Mouse (Mus musculus) liver, embryonic 11.5 days (tissue): ENCODE measurements around the gene Surf4. TPM values are rescaled to one million over a fixed set of nuclear protein-coding genes. Genes with fewer than 3 reads are reported as not detected.
"Not testable (repeated sequence)": the region's sequence is repeated elsewhere in the genome, so short reads cannot be mapped to it uniquely, and the experiment has no call there.

ENCODE experiments used
- ATAC-seq: fragments of 200-750 bp; cut with Nextera tagmentation; replicated peaks from 2 replicates; pipeline ENCODE4 v1.8.0; 2017; ENCODE audit warnings: moderate number of reproducible peaks, mild to moderate bottlenecking, moderate TSS enrichment, moderate library complexity; ENCODE audit not compliant: low FRiP score
- DNase-seq: peaks from one replicate; pipeline ENCODE4 v3.0.0-alpha.2; 2017; ENCODE audit warnings: low spot score
- H3K27ac ChIP-seq: fragments of 300-500 bp; sonication (generic); 2 replicates; pipeline ENCODE4 v1.5.1; 2014; ENCODE audit warnings: mild to moderate bottlenecking, low read depth, low read length, control low read depth
- H3K27me3 ChIP-seq: fragments of 300-500 bp; sonication (generic); replicated peaks from 2 replicates; pipeline ENCODE4 v1.6.1; 2014; ENCODE audit warnings: low read length, mixed read lengths; ENCODE audit not compliant: control insufficient read depth, insufficient read depth
- H3K36me3 ChIP-seq: fragments of 300-500 bp; sonication (generic); 2 replicates; pipeline ENCODE4 v1.6.1; 2014; ENCODE audit warnings: mild to moderate bottlenecking, low read length, moderate library complexity, mixed read lengths; ENCODE audit not compliant: control insufficient read depth, insufficient read depth
- H3K4me1 ChIP-seq: fragments of 300-500 bp; sonication (generic); replicated peaks from 2 replicates; pipeline ENCODE4 v1.6.1; 2014; ENCODE audit warnings: low read length, mixed read lengths; ENCODE audit not compliant: control insufficient read depth, insufficient read depth
- H3K4me2 ChIP-seq: fragments of 300-500 bp; sonication (generic); 2 replicates; pipeline ENCODE4 v1.6.1; 2014; ENCODE audit warnings: mild to moderate bottlenecking, control low read depth, moderate library complexity
- H3K4me3 ChIP-seq: fragments of 300-500 bp; sonication (generic); 2 replicates; pipeline ENCODE4 v1.5.1; 2014; ENCODE audit warnings: low read depth, low read length, control low read depth
- H3K9ac ChIP-seq: fragments of 300-500 bp; sonication (generic); 2 replicates; pipeline ENCODE4 v1.6.1; 2014; ENCODE audit warnings: low read depth, low read length, control low read depth
- H3K9me3 ChIP-seq: fragments of 300-500 bp; sonication (generic); 2 replicates; pipeline ENCODE4 v1.6.1; 2016; ENCODE audit warnings: low read length, inconsistent platforms, mixed read lengths; ENCODE audit not compliant: control insufficient read depth
- WGBS: fragments of 180-500 bp; shearing (Covaris S2); extraction: QIAGEN DNeasy Blood & Tissue Kit; methylation state at CpG from one replicate; pipeline ENCODE4 v1.1.7; 2014; 5-methylcytosine and 5-hydroxymethylcytosine counted together
- polyA plus RNA-seq: library from polyadenylated mRNA; unstranded; fragments of >200 nt; fragmentation: Nextera tagmentation; extraction: Ambion mirVana; gene quantifications from 2 replicates; pipeline ENCODE4 v1.2.1, GENCODE M21; 2014

Gene Surf4
- polyA plus RNA-seq, 1 experiment from 2014 or later = 183 TPM

DNA sequence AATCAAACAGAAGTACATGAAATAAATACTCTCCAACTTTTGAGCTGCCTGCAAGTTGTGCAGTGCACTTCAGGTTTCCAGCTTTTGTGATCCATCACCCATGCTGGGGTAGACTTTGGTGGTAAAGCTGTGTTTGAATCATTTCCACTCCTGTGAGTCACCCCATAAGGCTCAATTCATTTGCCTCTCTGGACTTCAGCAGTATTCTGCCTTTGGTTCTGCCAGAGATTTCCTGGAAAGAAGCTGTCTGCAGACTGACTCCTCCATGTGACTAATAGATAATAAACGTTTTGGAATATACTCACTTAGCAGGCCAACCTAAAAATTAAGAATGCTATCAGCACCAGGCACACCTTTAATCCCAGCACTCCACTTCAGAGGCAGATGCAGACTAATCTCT, 33.0 kb downstream of the Surf4 start:
- ATAC-seq = no peak
- no peaks in the 10 kb centered on the region for H3K27me3 ChIP-seq
- no peaks in the 10 kb centered on the region for H3K9me3 ChIP-seq
- peak; percentile 26 for DNase-seq
- H3K36me3 ChIP-seq = peaks cover 47% of the 10 kb centered on the region
- H3K4me3 ChIP-seq = no peak overlapping the region
- peak overlapping the region; percentile 90 for H3K4me2 ChIP-seq
- peaks cover 18% of the 10 kb centered on the region for H3K4me1 ChIP-seq
- WGBS = 38% methylated on average over 1 of the region's 1 CpGs
- H3K9ac ChIP-seq = no peak overlapping the region; the same call in 1 of the 2 replicates
- H3K27ac ChIP-seq = no peak overlapping the region

DNA sequence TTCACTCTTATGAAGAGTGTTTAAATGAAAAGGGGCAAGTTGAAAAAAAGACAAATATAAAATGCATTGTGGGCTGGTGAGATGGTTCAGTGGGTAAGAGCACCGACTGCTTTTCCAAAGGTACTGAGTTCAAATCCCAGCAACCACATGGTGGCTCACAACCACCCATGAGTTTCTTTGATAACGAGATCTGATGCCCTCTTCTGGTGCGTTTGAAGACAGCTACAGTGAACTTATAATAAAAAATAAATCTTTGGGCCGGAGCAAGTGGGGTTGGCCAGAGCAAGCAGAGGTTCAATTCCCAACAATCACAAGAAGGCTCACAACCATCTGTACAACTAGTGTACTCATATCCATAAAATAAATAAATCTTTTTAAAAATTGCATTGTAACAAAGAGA, 37.8 kb downstream of the Surf4 start:
- Histone ChIP-seq H3K4me2 (no peak overlapping the region), H3K4me3 (no peak overlapping the region), H3K9ac (no peak overlapping the region), H3K36me3 (peaks cover 68% of the 10 kb centered on the region), H3K4me1 (peaks cover under 1% of the 10 kb centered on the region), H3K27me3 (no peaks in the 10 kb centered on the region), H3K9me3 (no peaks in the 10 kb centered on the region), H3K27ac (no peak overlapping the region)
- DNase-seq = no peak
- 87% methylated on average over 4 of the region's 4 CpGs for WGBS
- ATAC-seq = no peak

DNA sequence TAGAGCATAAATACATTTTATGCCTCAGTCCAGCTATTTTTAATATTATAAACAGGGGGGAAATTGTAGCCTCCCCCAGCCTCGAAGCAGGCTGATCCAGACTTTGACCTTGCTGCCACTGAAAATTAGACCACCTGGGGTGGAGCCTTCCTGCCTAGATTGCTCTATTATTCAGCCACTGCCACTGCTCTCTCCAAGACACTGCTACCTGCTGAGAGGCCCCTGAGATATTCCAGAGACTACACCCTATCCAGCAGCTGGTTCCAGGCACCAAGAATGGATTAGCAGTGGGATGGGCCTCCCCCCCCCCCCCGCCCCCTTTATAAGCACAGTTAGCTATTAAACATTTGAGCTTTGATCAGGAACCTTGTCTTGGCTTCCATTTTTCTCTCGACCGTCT, 47.6 kb downstream of the Surf4 start:
- not testable (repeated sequence) for DNase-seq

DNA sequence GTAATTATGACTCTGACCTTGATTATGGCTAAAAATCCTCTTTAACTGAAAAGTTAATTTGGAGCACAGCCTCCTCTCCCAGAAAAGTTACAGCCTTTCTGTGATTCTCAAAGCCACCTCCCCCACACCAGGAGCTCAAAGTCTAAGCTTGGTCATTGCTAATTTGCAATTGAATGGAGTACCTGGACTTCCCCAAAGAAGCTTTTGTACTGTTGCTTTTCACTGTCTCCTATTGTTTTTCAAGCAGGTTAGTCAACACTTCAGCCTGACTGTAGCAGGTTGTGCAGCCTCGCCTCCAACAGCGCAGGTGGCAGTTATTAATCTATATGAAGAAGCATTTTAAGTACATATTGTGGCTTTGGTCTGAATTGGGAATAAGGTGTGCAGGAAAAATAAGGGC, 48.2 kb downstream of the Surf4 start:
- H3K27ac ChIP-seq, H3K9me3 ChIP-seq, ATAC-seq, H3K36me3 ChIP-seq, H3K27me3 ChIP-seq, DNase-seq, H3K9ac ChIP-seq, H3K4me3 ChIP-seq, H3K4me1 ChIP-seq, H3K4me2 ChIP-seq: not testable (repeated sequence)
- WGBS = 87% methylated on average over 2 of the region's 2 CpGs

More for the DNA sequence above, 47.6 kb downstream of the Surf4 start:
- 73% methylated on average over 4 of the region's 4 CpGs for WGBS
- not testable (repeated sequence) for H3K4me2 ChIP-seq, H3K4me1 ChIP-seq, H3K4me3 ChIP-seq, ATAC-seq, H3K27ac ChIP-seq, H3K9ac ChIP-seq, H3K27me3 ChIP-seq, H3K9me3 ChIP-seq
- H3K36me3 ChIP-seq = peaks cover 12% of the 10 kb centered on the region

DNA sequence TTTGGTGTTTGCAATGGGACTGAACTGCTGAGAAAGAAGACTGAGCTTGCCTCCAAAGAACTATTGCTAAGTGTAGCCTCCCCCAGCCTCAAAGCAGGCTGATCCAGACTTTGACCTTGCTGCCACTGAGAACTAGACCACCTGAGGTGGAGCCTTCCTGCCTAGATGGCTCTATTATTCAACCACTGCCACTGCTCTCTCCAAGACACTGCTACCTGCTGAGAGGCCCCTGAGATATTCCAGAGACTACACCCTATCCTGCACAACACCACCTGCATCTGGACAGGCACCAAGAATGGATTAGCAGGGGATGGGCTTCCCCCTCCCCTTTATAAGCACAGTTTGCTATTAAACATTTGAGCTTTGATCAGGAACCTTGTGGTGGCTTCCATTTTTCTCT, 55.2 kb downstream of the Surf4 start:
- DNase-seq (no peak), ATAC-seq (no peak)
- Histone ChIP-seq H3K27ac (no peak overlapping the region), H3K4me1 (no peaks in the 10 kb centered on the region), H3K36me3 (no peaks in the 10 kb centered on the region), H3K9ac (no peak overlapping the region), H3K9me3 (no peaks in the 10 kb centered on the region), H3K4me2 (no peak overlapping the region), H3K27me3 (no peaks in the 10 kb centered on the region), H3K4me3 (no peak overlapping the region)

DNA sequence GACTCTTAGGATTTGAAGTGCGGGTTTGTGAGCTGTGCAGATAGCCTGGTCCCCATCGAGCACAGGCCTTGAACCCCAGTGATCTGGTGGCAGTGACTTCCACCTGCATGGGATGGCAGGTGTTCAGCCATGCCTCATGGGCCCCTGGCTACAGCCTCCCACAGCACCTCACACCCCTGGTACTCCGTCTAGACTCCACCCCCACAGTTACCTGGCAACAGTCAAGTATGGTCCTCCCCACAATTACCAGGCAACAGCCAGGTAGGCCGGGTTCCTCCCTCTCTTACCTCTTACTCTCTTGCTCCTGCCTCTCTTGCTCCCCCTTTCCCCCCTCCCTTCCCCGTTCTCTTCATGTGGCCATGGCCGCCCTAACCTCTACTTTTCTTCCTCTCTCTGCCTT, 63.1 kb downstream of the Surf4 start:
- ATAC-seq (no peak), DNase-seq (no peak)
- Histone ChIP-seq H3K36me3 (no peaks in the 10 kb centered on the region), H3K4me1 (no peaks in the 10 kb centered on the region), H3K27me3 (0 out of 2 replicates have a peak, but pooled peaks cover 3% of the 10 kb centered on the region), H3K4me3 (no peak overlapping the region), H3K9me3 (no peaks in the 10 kb centered on the region), H3K27ac (no peak overlapping the region), H3K9ac (no peak overlapping the region), H3K4me2 (no peak overlapping the region)
- 56% methylated on average over 6 of the region's 6 CpGs for WGBS

Other genes starting within 250 kb of the Surf4 start
- gene Abo, start 68.9 kb downstream of the Surf4 start, polyA plus RNA-seq = not detected in 2 replicates
- 15.8 and 16.8 TPM in 2 replicates for gene Surf6, start 31.0 kb downstream of the Surf4 start, polyA plus RNA-seq
- gene Med22, start 23.3 kb downstream of the Surf4 start, polyA plus RNA-seq = 34.8 and 39.1 TPM in 2 replicates
- gene Rpl7a, start 23.2 kb downstream of the Surf4 start, polyA plus RNA-seq = 874 and 991 TPM in 2 replicates
- gene Surf2, start 17.6 kb downstream of the Surf4 start, polyA plus RNA-seq = 61.5 and 64.7 TPM in 2 replicates
- 56.5 and 58.3 TPM in 2 replicates for gene Surf1, start 17.4 kb downstream of the Surf4 start, polyA plus RNA-seq
- 0.10 and 0.16 TPM in 2 replicates for gene Stkld1, start 119 bp upstream of the Surf4 start, polyA plus RNA-seq
- 58.8 TPM in 2 replicates for gene Rexo4, start 30.5 kb upstream of the Surf4 start, polyA plus RNA-seq
- 0.43 and 0.63 TPM in 2 replicates for gene Adamts13, start 39.5 kb upstream of the Surf4 start, polyA plus RNA-seq
- gene Cacfd1, start 76.0 kb upstream of the Surf4 start, polyA plus RNA-seq = 32.6 and 32.9 TPM in 2 replicates
- 0.51 and 0.64 TPM in 2 replicates for gene Slc2a6, start 94.1 kb upstream of the Surf4 start, polyA plus RNA-seq
- gene Mymk, start 138.3 kb upstream of the Surf4 start, polyA plus RNA-seq = 0.12 and 0.13 TPM in 2 replicates
- gene Adamtsl2, start 145.5 kb upstream of the Surf4 start, polyA plus RNA-seq = 1.8 and 3.5 TPM in 2 replicates
- gene Fam163b, start 208.6 kb upstream of the Surf4 start, polyA plus RNA-seq = 0.14 and 0.29 TPM in 2 replicates
- 0.49 and 0.96 TPM in 2 replicates for gene Dbh, start 231.3 kb upstream of the Surf4 start, polyA plus RNA-seq